In genomic region chr1:155721443-155721842, GRCm38 (mm10) we compare ENCODE assay signal across 11 mouse cellular contexts. TPM values are rescaled to one million over a fixed set of nuclear protein-coding genes. Genes with fewer than 3 reads are reported as not detected.
DNase-seq lines count a peak whose midpoint lies in the region; ATAC-seq and TF ChIP-seq lines count a peak whose summit lies in the region.
"Had no signal": no experiment of that assay in that cellular context is flagged by ENCODE, and none has a peak within 500 bp of the region (broad histone marks: within the 10 kb centered on the region; RNA-seq: fewer than 3 reads in every experiment).

No protein-coding gene starts in this region.

- no peak for ATAC-seq in kidney, embryonic 14.5 days (ENCODE audit: low FRiP score, low TSS enrichment)
- no peak for ATAC-seq in forebrain, postnatal 0 days
- ATAC-seq in neural tube, embryonic 11.5 days (ENCODE audit: insufficient read depth, low FRiP score, low TSS enrichment) = no peak

- TF ChIP-seq CTCF in MEL (IDR thresholded peaks at IDR 0.05 in 2 of 3, conservative IDR thresholded peaks at IDR 0.05 in 1 of 3; ENCODE audit: control insufficient read depth in 1 of 3, insufficient read depth in 1 of 3, low read depth in 2 of 3, low read length in 3 of 3, poor library complexity in 1 of 3, severe bottlenecking in 1 of 3) = peak; percentile 66 to 69 (median 68)
- TF ChIP-seq CTCF in forebrain, postnatal 0 days (IDR thresholded peaks at IDR 0.05; ENCODE audit: low read depth) = peak; percentile 62

- H3K9ac ChIP-seq in kidney, embryonic 14.5 days (ENCODE audit: low read depth, low read length) = no peak overlapping the region
- H3K9ac ChIP-seq in MEL (ENCODE audit: control insufficient read depth, low read depth, low read length, poor library complexity, severe bottlenecking) = no peak overlapping the region
- H3K9ac ChIP-seq in forebrain, postnatal 0 days = no peak overlapping the region
- no peak overlapping the region for H3K9ac ChIP-seq in neural tube, embryonic 11.5 days (ENCODE audit: low read length)

- peak; percentile 60 for TF ChIP-seq RAD21 in MEL (IDR thresholded peaks at IDR 0.05; ENCODE audit: low read depth, low read length)

- no peak overlapping the region for H3K4me2 ChIP-seq in kidney, embryonic 14.5 days (replicated peaks; ENCODE audit: low read depth, low read length)
- no peak overlapping the region for H3K4me2 ChIP-seq in forebrain, postnatal 0 days (ENCODE audit: low read depth)
- no peak overlapping the region for H3K4me2 ChIP-seq in neural tube, embryonic 11.5 days (ENCODE audit: low read depth)

- TF ChIP-seq EP300 in MEL (IDR thresholded peaks at IDR 0.05; ENCODE audit: low read depth in 1 of 2, low read length in 2 of 2) = no peak

- no peaks in the 10 kb centered on the region for H3K36me3 ChIP-seq in kidney, embryonic 14.5 days (ENCODE audit: control insufficient read depth, insufficient read depth, low read length)
- H3K36me3 ChIP-seq in MEL (ENCODE audit: control insufficient read depth in 1 of 2, insufficient read depth in 2 of 2, low read length in 2 of 2) = no peaks in the 10 kb centered on the region
- no peaks in the 10 kb centered on the region for H3K36me3 ChIP-seq in forebrain, postnatal 0 days (ENCODE audit: insufficient read depth)
- H3K36me3 ChIP-seq in neural tube, embryonic 11.5 days (ENCODE audit: control insufficient read depth, insufficient read depth, low read length) = no peaks in the 10 kb centered on the region

- DNase-seq in cerebellum, adult 11 months = peak; percentile 36
- no peak for DNase-seq in cerebellum, adult 8-10 months
- DNase-seq in kidney, postnatal 10 days = peak; percentile 36
- DNase-seq in MEL (ENCODE audit: low read depth, low spot score) = peak; percentile 63
- no peak for DNase-seq in forebrain, postnatal 0 days
- peak; percentile 54 for DNase-seq in neural tube, embryonic 11.5 days (ENCODE audit: low spot score)
- no peak for DNase-seq in spleen, postnatal 36 days (ENCODE audit: low spot score in 2 of 2)

- no peak overlapping the region for H3K27ac ChIP-seq in kidney, embryonic 14.5 days (ENCODE audit: low read depth, low read length)
- H3K27ac ChIP-seq in MEL (ENCODE audit: control insufficient read depth, low read depth, low read length) = no peak overlapping the region
- H3K27ac ChIP-seq in forebrain, postnatal 0 days (ENCODE audit: low read depth, low read length) = no peak overlapping the region
- no peak overlapping the region for H3K27ac ChIP-seq in neural tube, embryonic 11.5 days (ENCODE audit: low read depth, low read length)

- H3K27me3 ChIP-seq in kidney, embryonic 14.5 days (ENCODE audit: control insufficient read depth, insufficient read depth, low read length) = peaks cover under 1% of the 10 kb centered on the region; the same call in 1 of the 2 replicates
- H3K27me3 ChIP-seq in MEL (ENCODE audit: control insufficient read depth in 1 of 2, insufficient read depth in 2 of 2, low read length in 2 of 2) = no peaks in the 10 kb centered on the region; a peak in 1 of 4 replicates
- peaks cover 14% of the 10 kb centered on the region for H3K27me3 ChIP-seq in forebrain, postnatal 0 days (ENCODE audit: insufficient read depth, low read length)
- H3K27me3 ChIP-seq in neural tube, embryonic 11.5 days (ENCODE audit: control insufficient read depth, insufficient read depth, low read length) = peaks cover 22% of the 10 kb centered on the region

- 32% methylated on average over 8 of the region's 8 CpGs for WGBS in kidney, embryonic 14.5 days
- 20% methylated on average over 8 of the region's 8 CpGs for WGBS in forebrain, postnatal 0 days
- 38% methylated on average over 8 of the region's 8 CpGs for WGBS in neural tube, embryonic 11.5 days

- no peaks in the 10 kb centered on the region for H3K4me1 ChIP-seq in kidney, embryonic 14.5 days (ENCODE audit: control insufficient read depth, insufficient read depth, low read length)
- no peaks in the 10 kb centered on the region for H3K4me1 ChIP-seq in MEL (ENCODE audit: control insufficient read depth in 1 of 2, insufficient read depth in 2 of 2, low read length in 2 of 2)
- no peaks in the 10 kb centered on the region for H3K4me1 ChIP-seq in forebrain, postnatal 0 days (ENCODE audit: insufficient read depth)
- H3K4me1 ChIP-seq in neural tube, embryonic 11.5 days (ENCODE audit: control insufficient read depth, insufficient read depth, low read length) = 0 out of 2 replicates have a peak, but pooled peaks cover 3% of the 10 kb centered on the region

- no peaks in the 10 kb centered on the region; the same call in 1 of the 2 replicates for H3K9me3 ChIP-seq in kidney, embryonic 14.5 days (ENCODE audit: control insufficient read depth, low read length)
- H3K9me3 ChIP-seq in MEL (replicated peaks; ENCODE audit: insufficient read depth, low read length) = no peaks in the 10 kb centered on the region
- no peaks in the 10 kb centered on the region for H3K9me3 ChIP-seq in forebrain, postnatal 0 days (ENCODE audit: low read length)
- H3K9me3 ChIP-seq in neural tube, embryonic 11.5 days (ENCODE audit: control insufficient read depth, low read length) = no peaks in the 10 kb centered on the region

- H3K4me3 ChIP-seq in kidney, embryonic 14.5 days (ENCODE audit: low read length) = no peak overlapping the region
- H3K4me3 ChIP-seq in MEL (ENCODE audit: control insufficient read depth in 1 of 2, insufficient read depth in 1 of 2, low read depth in 2 of 2, low read length in 2 of 2) = no peak overlapping the region
- no peak overlapping the region for H3K4me3 ChIP-seq in forebrain, postnatal 0 days (ENCODE audit: low read depth, low read length)
- no peak overlapping the region for H3K4me3 ChIP-seq in neural tube, embryonic 11.5 days (ENCODE audit: low read depth, low read length)
- H3K4me3 ChIP-seq: erythroblast, embryonic 14.5 days had no signal

- TF ChIP-seq POLR2A in MEL (IDR thresholded peaks at IDR 0.05; ENCODE audit: control insufficient read depth in 1 of 2, insufficient read depth in 1 of 2, low read depth in 1 of 2, low read length in 2 of 2, poor library complexity in 1 of 2) = no peak

- H3K79me2 ChIP-seq in MEL (ENCODE audit: control insufficient read depth, insufficient read depth, low read length, poor library complexity) = no peaks in the 10 kb centered on the region

TF ChIP-seq in MEL, 35 proteins besides CTCF, POLR2A, EP300 and RAD21:
- TF ChIP-seq ZC3H11A (IDR thresholded peaks at IDR 0.05; ENCODE audit: low read depth, low read length) (peak; percentile 47; the same call in 1 of the 2 replicates), POLR2AphosphoS2 (IDR thresholded peaks at IDR 0.05; ENCODE audit: low read length) (no peak), SMC3 (IDR thresholded peaks at IDR 0.05; ENCODE audit: low read depth, low read length) (peak; percentile 50), UBTF (IDR thresholded peaks at IDR 0.05; ENCODE audit: borderline replicate concordance, insufficient read depth, low read depth, low read length) (no peak)

RNA-seq across cellular contexts. Expression of gene Lhx4, which starts 30.0 kb away (rescaled TPM):
- polyA plus RNA-seq in kidney, embryonic 14.5 days (2014; fragmentation: Nextera tagmentation; extraction: Ambion mirVana) = 0.08 TPM in 1 of 2 replicates, not detected in the other
- not detected in 2 replicates for total RNA-seq in MEL (2012; rRNA removed)
- polyA plus RNA-seq in MEL (2012; ENCODE audit: insufficient read depth in 1 of 2, insufficient read length in 2 of 2, low read depth in 1 of 2, low replicate concordance in 2 of 2, missing spikeins in 1 of 2) = not detected
- 0.15 TPM in 1 of 2 replicates, not detected in the other for total RNA-seq in forebrain, postnatal 0 days (2014; rRNA removed)
- polyA plus RNA-seq in forebrain, postnatal 0 days (2015; fragmentation: Nextera tagmentation; extraction: Ambion mirVana) = 0.10 and 0.11 TPM in 2 replicates
- polyA plus RNA-seq in neural tube, embryonic 11.5 days (2014; fragmentation: Nextera tagmentation; extraction: Ambion mirVana) = 10.6 and 13.9 TPM in 2 replicates
- total RNA-seq: left cerebral cortex, adult 8-10 months; neutrophil, adult 5-6 weeks had no signal
- polyA plus RNA-seq: erythroblast, embryonic 14.5 days had no signal

Comparison
In these comparisons a context has a peak if more than half of its experiments do, and no peak if none do; other contexts are left out.
1. DNase-seq: peak in cerebellum, adult 11 months (single experiment), kidney, postnatal 10 days (single experiment), MEL (single experiment) and neural tube, embryonic 11.5 days (single experiment); none in cerebellum, adult 8-10 months (single experiment), forebrain, postnatal 0 days (single experiment) and spleen, postnatal 36 days (0 of 2).
2. RNA of gene Lhx4, which starts 30.0 kb away (polyA plus RNA-seq): 10.6 to 13.9 TPM in neural tube, embryonic 11.5 days; 0.10 to 0.11 TPM in forebrain, postnatal 0 days, 0.08 TPM in kidney, embryonic 14.5 days and not detected in MEL; every median in the first group is over 10 times any median in the second.